Mouse (Mus musculus): ENCODE data around the gene Tada3.

- TF ChIP-seq CTCF (IDR thresholded peaks at IDR 0.05; ENCODE audit: extremely low read depth, insufficient read length, insufficient replicate concordance, low read depth, low read length), result no peak
- TF ChIP-seq POLR2A (IDR thresholded peaks at IDR 0.05; ENCODE audit: low read depth, low read length), result no peak
Observed at GRCm38 (mm10) chr6:113394811-113395210, 17.1 kb upstream of the Tada3 start.
